Mouse (Mus musculus) heart, embryonic 10.5 days (tissue): ENCODE measurements around the gene Gm609. TPM values are rescaled to one million over a fixed set of nuclear protein-coding genes. Genes with fewer than 3 reads are reported as not detected.

ENCODE experiments used
- DNase-seq: peaks from one replicate; pipeline ENCODE4 v3.0.0-alpha.2; 2017; ENCODE audit warnings: low spot score
- H3K27ac ChIP-seq: fragments of 300-500 bp; sonication (generic); 2 replicates; pipeline ENCODE4 v1.5.1; 2016; ENCODE audit warnings: mild to moderate bottlenecking
- H3K27me3 ChIP-seq: fragments of 300-500 bp; sonication (generic); 2 replicates; pipeline ENCODE4 v1.6.1; 2016; ENCODE audit warnings: mild to moderate bottlenecking; ENCODE audit not compliant: poor library complexity, insufficient read depth, severe bottlenecking
- H3K36me3 ChIP-seq: fragments of 300-500 bp; sonication (generic); 2 replicates; pipeline ENCODE4 v1.6.1; 2016; ENCODE audit warnings: mild to moderate bottlenecking, moderate library complexity
- H3K4me1 ChIP-seq: fragments of 300-500 bp; sonication (generic); 2 replicates; pipeline ENCODE4 v1.6.1; 2016; ENCODE audit warnings: mild to moderate bottlenecking
- H3K4me3 ChIP-seq: fragments of 300-500 bp; sonication (generic); 2 replicates; pipeline ENCODE4 v1.5.1; 2016; ENCODE audit warnings: mild to moderate bottlenecking, moderate library complexity
- H3K9me3 ChIP-seq: fragments of 300-500 bp; sonication (generic); 2 replicates; pipeline ENCODE4 v1.6.1; 2016; ENCODE audit warnings: mild to moderate bottlenecking, moderate library complexity
- WGBS: fragments of 180-500 bp; shearing (Covaris S2); methylation state at CpG from one replicate; pipeline ENCODE4 v1.1.7; 2016; 5-methylcytosine and 5-hydroxymethylcytosine counted together
- polyA plus RNA-seq: library from polyadenylated mRNA; unstranded; fragments of >200 nt; fragmentation: Nextera tagmentation; extraction: Ambion mirVana; gene quantifications from 2 replicates; pipeline ENCODE4 v1.2.1, GENCODE M21; 2016

Gm609 gene
- polyA plus RNA-seq, 1 experiment from 2014 or later: not detected

GRCm38 (mm10) chr16:45365353-45365752 is 127.4 kb downstream of the Gm609 start:
- H3K36me3 ChIP-seq: no peaks in the 10 kb centered on the region
- WGBS: 85% methylated on average over 9 of the region's 9 CpGs

DNA sequence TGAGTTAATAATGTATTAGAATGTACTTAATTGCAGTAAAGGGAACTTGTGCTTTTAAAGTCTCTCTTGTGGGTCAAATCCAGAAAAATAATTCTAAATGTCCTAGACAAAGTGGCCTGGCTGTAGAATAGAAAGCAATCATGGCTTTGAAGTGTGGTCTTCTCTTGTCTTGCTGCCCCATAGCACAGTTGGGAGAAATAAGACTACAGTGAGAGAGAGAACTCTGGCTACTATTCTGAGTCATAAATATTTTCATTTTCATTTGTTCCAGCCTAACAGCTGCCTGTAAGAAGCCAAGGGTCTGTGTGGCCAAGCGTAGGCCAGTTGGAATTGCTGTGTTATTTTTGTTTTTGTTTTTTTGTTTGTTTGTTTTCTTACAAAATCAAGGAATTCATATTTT is 128.1 kb downstream of the Gm609 start:
- 92% methylated on average over 1 of the region's 1 CpGs for WGBS

More at GRCm38 (mm10) chr16:45365353-45365752, 127.4 kb downstream of the Gm609 start:
- Histone ChIP-seq H3K27me3 (no peaks in the 10 kb centered on the region), H3K4me1 (no peaks in the 10 kb centered on the region), H3K27ac (no peak overlapping the region), H3K4me3 (no peak overlapping the region), H3K9me3 (no peaks in the 10 kb centered on the region)
- DNase-seq: no peak

GRCm38 (mm10) chr16:45363480-45364045 is 129.2 kb downstream of the Gm609 start:
- no peaks in the 10 kb centered on the region for H3K36me3 ChIP-seq
- H3K27ac ChIP-seq: no peak overlapping the region
- WGBS: 66% methylated on average over 4 of the region's 4 CpGs
- H3K27me3 ChIP-seq: no peaks in the 10 kb centered on the region
- no peak for DNase-seq
- no peaks in the 10 kb centered on the region for H3K4me1 ChIP-seq
- no peak overlapping the region for H3K4me3 ChIP-seq
- no peaks in the 10 kb centered on the region for H3K9me3 ChIP-seq

More for the DNA sequence above, 128.1 kb downstream of the Gm609 start:
- H3K27ac ChIP-seq: no peak overlapping the region
- no peaks in the 10 kb centered on the region for H3K9me3 ChIP-seq
- H3K4me1 ChIP-seq: no peaks in the 10 kb centered on the region
- no peak overlapping the region for H3K4me3 ChIP-seq
- no peaks in the 10 kb centered on the region for H3K27me3 ChIP-seq
- DNase-seq: no peak
- H3K36me3 ChIP-seq: no peaks in the 10 kb centered on the region

Other genes starting within 250 kb of the Gm609 start
- 4.2 and 6.1 TPM in 2 replicates for gene Cd200, start 83.9 kb downstream of the Gm609 start, polyA plus RNA-seq
- gene Gm17783, start 39.1 kb upstream of the Gm609 start, polyA plus RNA-seq: not detected in 2 replicates
- not detected in 2 replicates for gene Slc9c1, start 42.3 kb upstream of the Gm609 start, polyA plus RNA-seq
- gene Gcsam, start 117.4 kb upstream of the Gm609 start, polyA plus RNA-seq: 0.28 TPM in 1 of 2 replicates, not detected in the other
- 0.15 and 0.29 TPM in 2 replicates for gene BC016579, start 161.1 kb upstream of the Gm609 start, polyA plus RNA-seq
- 0.12 TPM in 1 of 2 replicates, not detected in the other for gene Tmprss7, start 200.7 kb upstream of the Gm609 start, polyA plus RNA-seq
- gene Tagln3, start 231.6 kb upstream of the Gm609 start, polyA plus RNA-seq: 23.3 and 24.1 TPM in 2 replicates
- gene Abhd10, start 250.0 kb upstream of the Gm609 start, polyA plus RNA-seq: 31.4 and 34.1 TPM in 2 replicates